Mouse (Mus musculus): ENCODE data around the gene Cyp2s1.
"Not testable (repeated sequence)": the region's sequence is repeated elsewhere in the genome, so short reads cannot be mapped to it uniquely, and the experiment has no call there.

Gene Cyp2s1

GRCm38 (mm10) chr7:25805631-25806343, 10.9 kb downstream of the Cyp2s1 start:
- peak; percentile 83 for DNase-seq

GRCm38 (mm10) chr7:25804792-25805191, 11.9 kb downstream of the Cyp2s1 start:
- DNase-seq, result no peak

GRCm38 (mm10) chr7:25803460-25803859, 13.3 kb downstream of the Cyp2s1 start:
- DNase-seq, result no peak

- DNase-seq, result peak; percentile 76
These were observed 14.2 kb downstream of the Cyp2s1 start for GRCm38 (mm10) chr7:25802241-25803125.

GRCm38 (mm10) chr7:25801031-25801430, 15.7 kb downstream of the Cyp2s1 start:
- DNase-seq, result no peak

- no peak for DNase-seq
These were observed 17.3 kb downstream of the Cyp2s1 start for GRCm38 (mm10) chr7:25799369-25799768.

GRCm38 (mm10) chr7:25798540-25798939, 18.2 kb downstream of the Cyp2s1 start:
- DNase-seq, result no peak

GRCm38 (mm10) chr7:25794775-25795174, 21.9 kb downstream of the Cyp2s1 start:
- DNase-seq, result no peak

GRCm38 (mm10) chr7:25793679-25794078, 23.0 kb downstream of the Cyp2s1 start:
- DNase-seq, result peak; percentile 65

- not testable (repeated sequence) for DNase-seq
These were observed 23.7 kb downstream of the Cyp2s1 start for GRCm38 (mm10) chr7:25792966-25793365.

- DNase-seq, result peak; percentile 54
These were observed 26.1 kb downstream of the Cyp2s1 start for GRCm38 (mm10) chr7:25790615-25791014.

- DNase-seq, result no peak
These were observed 27.6 kb downstream of the Cyp2s1 start for GRCm38 (mm10) chr7:25789129-25789440.

- DNase-seq, result peak; percentile 63
These were observed 28.2 kb downstream of the Cyp2s1 start, which contains the start of gene Axl for GRCm38 (mm10) chr7:25788220-25789128. Gene Axl, minus strand, starts transcription at chr7:25788705.

- DNase-seq, result peak; percentile 27
These were observed 29.1 kb downstream of the Cyp2s1 start for GRCm38 (mm10) chr7:25787456-25788219.

GRCm38 (mm10) chr7:25786974-25787373, 29.7 kb downstream of the Cyp2s1 start:
- no peak for DNase-seq

- no peak for DNase-seq
These were observed 31.0 kb downstream of the Cyp2s1 start for GRCm38 (mm10) chr7:25785752-25786151.

GRCm38 (mm10) chr7:25784808-25785207, 31.9 kb downstream of the Cyp2s1 start:
- no peak for DNase-seq

- DNase-seq, result no peak
These were observed 33.0 kb downstream of the Cyp2s1 start for GRCm38 (mm10) chr7:25783746-25784145.

- DNase-seq, result no peak
These were observed 34.0 kb downstream of the Cyp2s1 start for GRCm38 (mm10) chr7:25782744-25783143.

- DNase-seq, result peak; percentile 38
These were observed 34.6 kb downstream of the Cyp2s1 start for GRCm38 (mm10) chr7:25781937-25782610.

GRCm38 (mm10) chr7:25781321-25781936, 35.3 kb downstream of the Cyp2s1 start:
- DNase-seq, result peak; percentile 45

All from lung, postnatal 14 days (tissue).